Mouse (Mus musculus) hindbrain, embryonic 13.5 days (tissue): ENCODE measurements around the gene Adra2b. TPM values are rescaled to one million over a fixed set of nuclear protein-coding genes. Genes with fewer than 3 reads are reported as not detected.

Experiments
- ATAC-seq: fragments of 200-750 bp; cut with Nextera tagmentation; 2 replicates; pipeline ENCODE4 v1.8.0; 2017; ENCODE audit warnings: moderate TSS enrichment; ENCODE audit not compliant: low FRiP score
- H3K27ac ChIP-seq: fragments of 300-500 bp; sonication (generic); 2 replicates; pipeline ENCODE4 v1.5.1; 2015; ENCODE audit warnings: inconsistent platforms, mild to moderate bottlenecking, moderate library complexity
- H3K27me3 ChIP-seq: fragments of 300-500 bp; sonication (generic); 2 replicates; pipeline ENCODE4 v1.6.1; 2015; ENCODE audit warnings: mild to moderate bottlenecking, inconsistent platforms
- H3K36me3 ChIP-seq: fragments of 300-500 bp; sonication (generic); 2 replicates; pipeline ENCODE4 v1.6.1; 2015; ENCODE audit warnings: mild to moderate bottlenecking, inconsistent platforms
- H3K4me1 ChIP-seq: fragments of 300-500 bp; sonication (generic); replicated peaks from 2 replicates; pipeline ENCODE4 v1.6.1; 2015; ENCODE audit warnings: inconsistent platforms
- H3K4me2 ChIP-seq: fragments of 300-500 bp; sonication (generic); 2 replicates; pipeline ENCODE4 v1.6.1; 2015; ENCODE audit warnings: inconsistent platforms, mild to moderate bottlenecking, moderate library complexity
- H3K4me3 ChIP-seq: fragments of 300-500 bp; sonication (generic); 2 replicates; pipeline ENCODE4 v1.5.1; 2015; ENCODE audit warnings: mild to moderate bottlenecking, inconsistent platforms
- H3K9ac ChIP-seq: fragments of 300-500 bp; sonication (generic); 2 replicates; pipeline ENCODE4 v1.6.1; 2015; ENCODE audit warnings: mild to moderate bottlenecking, inconsistent platforms
- H3K9me3 ChIP-seq: fragments of 300-500 bp; sonication (generic); 2 replicates; pipeline ENCODE4 v1.6.1; 2016; ENCODE audit warnings: inconsistent platforms
- WGBS: fragments of 180-500 bp; shearing (Covaris S2); methylation state at CpG from one replicate; pipeline ENCODE4 v1.1.7; 2015; 5-methylcytosine and 5-hydroxymethylcytosine counted together
- polyA plus RNA-seq: library from polyadenylated mRNA; unstranded; fragments of >200 nt; fragmentation: Nextera tagmentation; extraction: Ambion mirVana; gene quantifications from 2 replicates; pipeline ENCODE4 v1.2.1, GENCODE M21; 2015

Adra2b gene
- polyA plus RNA-seq = 0.47 and 0.55 TPM in 2 replicates

DNA sequence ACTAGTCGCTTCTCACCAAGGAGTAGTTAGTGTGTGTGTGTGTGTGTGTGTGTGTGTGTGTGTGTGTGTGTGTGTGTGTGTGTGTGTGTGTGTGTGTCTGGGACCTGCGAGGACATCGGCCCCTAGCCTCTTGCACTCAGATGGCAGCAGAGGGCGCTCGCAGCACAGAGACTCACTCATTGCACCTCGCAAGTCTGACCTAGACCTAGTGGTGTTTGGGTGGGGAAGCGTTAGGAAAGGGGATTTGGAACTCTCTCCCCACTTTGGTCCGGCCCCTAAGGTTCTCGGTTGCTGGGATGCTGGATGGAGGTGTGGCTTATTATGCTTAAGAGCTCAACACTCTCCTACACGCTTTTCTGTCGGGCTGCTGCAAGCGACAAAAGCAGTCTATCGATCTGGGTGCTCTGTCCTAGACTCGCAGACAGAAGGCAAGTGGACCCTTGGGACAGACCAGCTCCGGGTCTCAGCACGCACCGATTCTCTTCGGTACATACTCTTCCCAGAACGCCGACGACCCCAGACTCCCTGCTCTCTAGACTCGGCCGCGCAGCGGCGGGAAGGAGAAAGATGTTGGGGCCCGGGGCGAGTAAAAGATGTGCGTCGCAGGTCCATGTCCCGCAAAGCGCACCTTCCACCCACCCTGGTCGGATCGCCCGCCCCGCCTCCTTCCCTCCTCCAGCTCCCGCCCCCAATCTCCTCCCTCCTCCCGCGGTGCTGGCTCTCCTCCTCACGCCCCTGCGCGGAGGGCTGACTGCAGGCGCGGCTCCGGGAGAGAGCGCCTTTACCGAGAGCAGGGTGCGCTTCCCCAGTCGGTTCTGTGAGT is at the start of gene Adra2b:
TSS of gene Adra2b (plus strand) at position 750 of the 823 bp plus-strand sequence.
- no peaks in the 10 kb centered on the region for H3K9me3 ChIP-seq
- peaks cover 18% of the 10 kb centered on the region for H3K4me1 ChIP-seq
- peak; percentile 79 for ATAC-seq
- H3K27ac ChIP-seq = no peak within 1 kb of the TSS
- peak within 1 kb of the TSS; percentile 45 for H3K4me3 ChIP-seq
- peak within 1 kb of the TSS; percentile 65 for H3K9ac ChIP-seq
- peaks cover 88% of the 10 kb centered on the region for H3K27me3 ChIP-seq
- WGBS = 0% methylated on average over 46 of the region's 49 CpGs
- no peaks in the 10 kb centered on the region for H3K36me3 ChIP-seq
- peak within 1 kb of the TSS; percentile 75 for H3K4me2 ChIP-seq

DNA sequence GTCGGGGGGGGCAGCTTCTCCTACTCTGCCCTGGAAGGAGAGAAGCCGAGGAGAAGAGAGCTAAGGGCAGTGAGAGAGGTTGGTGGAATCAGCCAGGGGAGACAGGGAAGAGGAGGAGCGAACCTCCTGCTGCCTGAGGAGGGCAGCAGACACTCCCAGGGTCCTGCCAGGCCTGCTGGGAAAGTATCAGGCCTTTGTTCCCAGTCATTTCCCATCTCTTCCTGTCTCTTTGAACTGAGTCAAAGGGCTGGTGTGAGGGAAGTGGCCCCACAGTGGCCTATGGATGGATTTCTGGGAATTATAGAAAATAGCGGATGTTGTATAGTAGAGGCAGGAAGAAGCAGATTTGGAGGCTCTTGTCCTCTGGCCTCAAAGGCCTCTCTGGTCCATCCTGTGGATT is 49.1 kb upstream of the Adra2b start:
- Histone ChIP-seq H3K9me3 (no peaks in the 10 kb centered on the region), H3K4me2 (no peak overlapping the region), H3K9ac (no peak overlapping the region), H3K4me1 (no peaks in the 10 kb centered on the region), H3K4me3 (no peak overlapping the region), H3K27me3 (no peaks in the 10 kb centered on the region), H3K27ac (no peak overlapping the region), H3K36me3 (no peaks in the 10 kb centered on the region)
- ATAC-seq = no peak
- 61% methylated on average over 4 of the region's 4 CpGs for WGBS

DNA sequence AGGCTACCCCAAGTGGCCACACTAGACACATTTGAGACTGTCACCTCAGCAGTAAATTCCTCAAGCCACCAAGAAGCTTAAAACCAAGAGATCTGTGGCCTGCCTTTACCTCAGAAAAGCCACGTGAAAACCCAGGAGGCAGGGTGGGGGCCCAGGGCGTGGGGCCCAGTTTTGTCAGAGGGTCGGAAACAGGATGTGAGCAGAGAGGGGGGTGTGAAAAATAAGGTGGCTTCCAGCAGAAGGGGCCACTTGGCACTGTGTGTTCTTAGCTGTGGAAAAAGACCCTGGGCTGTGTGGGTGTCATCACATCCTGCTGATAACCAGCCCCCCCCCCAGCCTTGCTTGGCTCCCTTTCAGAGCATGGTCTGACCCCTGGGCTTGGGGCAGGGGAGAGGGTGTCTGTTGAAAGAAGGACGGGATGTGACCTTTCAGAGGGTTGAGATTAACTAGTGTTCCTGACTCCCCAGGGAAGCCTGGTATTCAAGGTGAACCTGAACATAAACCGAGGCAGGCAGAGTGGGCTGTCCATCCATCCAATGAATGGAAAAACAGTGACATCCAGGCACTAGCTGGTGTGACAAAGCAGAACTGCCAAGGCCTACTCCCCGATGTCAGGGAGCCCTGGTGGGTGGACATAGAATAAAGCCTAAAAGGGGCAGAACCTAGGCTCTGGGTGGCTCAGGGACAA is 48.4 kb upstream of the Adra2b start:
- Histone ChIP-seq H3K4me2 (no peak overlapping the region), H3K9ac (no peak overlapping the region), H3K4me1 (no peaks in the 10 kb centered on the region), H3K27ac (no peak overlapping the region; the same call in 1 of the 2 replicates), H3K27me3 (no peaks in the 10 kb centered on the region), H3K9me3 (no peaks in the 10 kb centered on the region), H3K36me3 (no peaks in the 10 kb centered on the region), H3K4me3 (no peak overlapping the region)
- WGBS = 82% methylated on average over 6 of the region's 6 CpGs
- no peak for ATAC-seq

DNA sequence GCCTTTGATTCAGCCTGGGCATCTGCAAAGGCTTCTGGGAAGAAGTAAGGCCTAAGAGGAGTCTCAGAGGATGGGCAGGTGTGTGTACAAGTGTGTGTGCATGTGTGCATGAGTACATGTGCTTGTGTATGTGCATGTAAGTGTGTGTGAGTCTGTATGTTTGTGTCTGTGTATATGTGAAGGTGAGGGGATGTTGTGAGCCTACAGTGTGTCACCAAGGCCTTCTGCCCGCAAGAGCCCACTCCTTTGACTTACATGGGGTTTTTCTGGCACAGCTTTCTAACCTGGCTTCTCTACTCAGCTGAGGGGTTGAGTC is 47.9 kb upstream of the Adra2b start:
- no peaks in the 10 kb centered on the region for H3K27me3 ChIP-seq
- H3K4me3 ChIP-seq = no peak overlapping the region
- no peak overlapping the region for H3K9ac ChIP-seq
- H3K9me3 ChIP-seq = no peaks in the 10 kb centered on the region
- H3K36me3 ChIP-seq = no peaks in the 10 kb centered on the region
- no peaks in the 10 kb centered on the region for H3K4me1 ChIP-seq
- H3K4me2 ChIP-seq = no peak overlapping the region
- no peak overlapping the region; the same call in 1 of the 2 replicates for H3K27ac ChIP-seq
- WGBS = 95% methylated on average over 1 of the region's 1 CpGs
- no peak for ATAC-seq

DNA sequence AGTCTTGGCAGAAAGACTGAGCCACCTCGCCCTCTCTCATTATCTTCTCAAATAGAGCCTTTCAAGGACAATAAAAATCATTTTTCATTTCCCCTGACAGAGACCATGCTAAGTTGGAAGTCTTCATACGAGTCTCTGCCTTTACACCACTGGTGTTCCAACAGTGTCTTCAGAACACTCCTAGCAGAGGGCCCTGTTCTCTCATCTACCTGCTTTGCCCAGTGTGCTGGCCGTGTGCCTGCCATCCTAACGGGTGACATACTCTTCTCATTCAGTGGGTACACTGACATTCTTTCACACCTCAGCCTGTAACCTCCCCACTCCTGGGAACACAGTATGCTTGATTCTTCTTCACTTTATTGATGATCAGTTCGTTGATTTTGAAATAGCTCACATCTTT is 46.6 kb upstream of the Adra2b start:
- Histone ChIP-seq H3K4me3 (no peak overlapping the region), H3K9me3 (no peaks in the 10 kb centered on the region), H3K4me2 (no peak overlapping the region), H3K36me3 (no peaks in the 10 kb centered on the region), H3K27me3 (no peaks in the 10 kb centered on the region), H3K4me1 (no peaks in the 10 kb centered on the region), H3K9ac (no peak overlapping the region), H3K27ac (no peak overlapping the region)
- WGBS = 75% methylated on average over 5 of the region's 5 CpGs
- ATAC-seq = no peak

DNA sequence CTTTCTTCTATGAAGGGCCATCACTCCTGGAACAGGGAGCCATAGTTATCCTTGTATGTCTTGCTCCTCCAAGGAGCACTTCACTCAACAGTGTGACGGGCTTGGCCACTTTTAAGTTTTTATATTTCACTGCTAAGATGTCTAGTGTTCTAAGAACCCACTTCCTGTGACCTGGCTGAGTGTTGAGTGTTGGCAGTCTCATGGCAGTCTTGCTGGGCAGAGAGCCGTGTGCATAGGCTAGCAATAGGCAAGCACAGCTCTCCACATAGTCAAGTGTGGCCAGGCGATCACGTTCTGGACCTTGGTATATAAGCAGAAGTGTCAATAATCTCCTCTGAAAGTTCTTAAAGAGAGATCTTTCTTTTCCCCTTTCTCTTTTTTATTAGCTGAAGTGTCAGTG is 44.9 kb upstream of the Adra2b start:
- no peaks in the 10 kb centered on the region for H3K4me1 ChIP-seq
- no peak overlapping the region for H3K9ac ChIP-seq
- no peak overlapping the region for H3K4me2 ChIP-seq
- ATAC-seq = no peak
- no peak overlapping the region for H3K4me3 ChIP-seq
- no peaks in the 10 kb centered on the region for H3K9me3 ChIP-seq
- no peaks in the 10 kb centered on the region for H3K36me3 ChIP-seq
- no peaks in the 10 kb centered on the region for H3K27me3 ChIP-seq
- no peak overlapping the region for H3K27ac ChIP-seq
- WGBS = 90% methylated on average over 4 of the region's 4 CpGs

DNA sequence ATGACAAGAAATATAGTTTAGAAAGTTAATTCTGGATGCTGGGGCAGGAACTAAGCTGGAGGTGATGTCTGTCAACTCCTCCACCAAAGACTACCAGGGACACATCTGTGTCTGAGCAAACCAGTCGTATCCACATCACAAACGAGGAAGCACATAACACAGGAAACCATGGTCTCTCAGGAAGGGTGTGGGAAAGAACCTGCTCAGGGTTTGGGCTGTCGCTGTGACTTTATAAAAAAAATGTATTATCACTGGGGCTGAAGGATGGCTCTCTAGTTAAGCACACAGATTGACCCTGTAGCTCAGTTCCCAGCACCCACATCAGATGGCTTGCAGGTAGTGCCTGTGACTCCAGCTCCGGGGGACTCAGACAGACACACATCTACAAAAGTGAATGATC is 43.9 kb upstream of the Adra2b start:
- no peaks in the 10 kb centered on the region for H3K36me3 ChIP-seq
- H3K9me3 ChIP-seq = no peaks in the 10 kb centered on the region
- H3K4me1 ChIP-seq = no peaks in the 10 kb centered on the region
- H3K4me2 ChIP-seq = no peak overlapping the region
- ATAC-seq = no peak
- H3K4me3 ChIP-seq = no peak overlapping the region
- no peak overlapping the region for H3K27ac ChIP-seq
- no peak overlapping the region for H3K9ac ChIP-seq
- 79% methylated on average over 4 of the region's 4 CpGs for WGBS
- no peaks in the 10 kb centered on the region for H3K27me3 ChIP-seq

DNA sequence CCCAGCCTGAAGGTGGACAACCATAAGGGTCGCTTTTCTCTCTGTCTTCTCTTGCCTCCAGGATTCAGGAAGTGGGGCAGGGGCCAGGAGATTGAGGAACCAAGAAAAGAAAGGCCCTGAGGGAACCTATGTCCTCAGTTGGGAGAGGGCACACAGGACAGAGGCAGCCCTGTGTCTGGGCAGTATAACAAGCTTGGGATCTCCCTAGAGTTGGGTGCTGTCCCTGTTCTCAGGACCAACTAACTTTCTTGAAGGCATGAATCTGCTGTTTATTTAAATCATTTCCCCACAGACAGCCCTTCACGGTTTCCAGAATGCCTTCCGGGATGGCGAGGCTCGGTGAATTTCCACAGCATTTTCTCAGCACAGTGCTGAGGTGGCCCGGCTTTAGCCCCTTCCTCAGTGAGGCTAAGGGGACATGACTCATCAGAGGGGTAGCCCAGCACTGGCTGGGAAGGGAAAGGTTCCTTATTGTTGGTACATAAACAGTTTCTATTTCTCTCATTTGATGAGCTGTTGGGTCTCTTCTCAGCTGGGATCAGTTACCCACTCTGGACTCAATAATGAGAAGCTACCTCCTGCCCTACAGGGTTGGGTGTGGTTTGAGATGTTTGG is 40.2 kb upstream of the Adra2b start:
- Histone ChIP-seq H3K4me3 (no peak overlapping the region), H3K4me2 (no peak overlapping the region), H3K4me1 (no peaks in the 10 kb centered on the region), H3K36me3 (no peaks in the 10 kb centered on the region), H3K9me3 (no peaks in the 10 kb centered on the region), H3K27me3 (no peaks in the 10 kb centered on the region), H3K27ac (no peak overlapping the region), H3K9ac (no peak overlapping the region)
- WGBS = 80% methylated on average over 6 of the region's 6 CpGs
- ATAC-seq = no peak

DNA sequence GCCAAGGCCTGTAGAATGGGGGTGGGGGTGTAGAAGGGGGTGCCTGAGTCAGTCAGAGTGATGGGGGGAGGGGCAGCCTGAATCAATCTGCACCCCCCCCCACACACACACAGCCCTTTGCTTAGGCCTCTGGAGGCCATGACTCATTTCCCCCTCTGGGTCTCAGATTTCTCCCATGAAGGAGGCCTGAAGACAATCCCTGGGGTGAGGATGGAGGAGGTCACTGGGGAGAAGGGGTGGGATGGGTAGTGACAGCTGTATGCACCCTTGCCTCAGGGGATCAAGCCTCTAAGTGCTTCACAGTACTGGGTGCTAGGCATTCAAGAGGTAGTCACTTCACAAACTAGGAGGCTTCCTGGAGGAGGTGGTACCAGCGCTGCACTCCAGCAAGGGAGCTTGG is 39.3 kb upstream of the Adra2b start:
- no peaks in the 10 kb centered on the region for H3K27me3 ChIP-seq
- H3K4me2 ChIP-seq = no peak overlapping the region
- no peak overlapping the region for H3K9ac ChIP-seq
- H3K27ac ChIP-seq = no peak overlapping the region
- 91% methylated on average over 1 of the region's 1 CpGs for WGBS
- H3K4me3 ChIP-seq = no peak overlapping the region
- no peaks in the 10 kb centered on the region for H3K4me1 ChIP-seq
- ATAC-seq = no peak
- no peaks in the 10 kb centered on the region for H3K9me3 ChIP-seq
- no peaks in the 10 kb centered on the region for H3K36me3 ChIP-seq

DNA sequence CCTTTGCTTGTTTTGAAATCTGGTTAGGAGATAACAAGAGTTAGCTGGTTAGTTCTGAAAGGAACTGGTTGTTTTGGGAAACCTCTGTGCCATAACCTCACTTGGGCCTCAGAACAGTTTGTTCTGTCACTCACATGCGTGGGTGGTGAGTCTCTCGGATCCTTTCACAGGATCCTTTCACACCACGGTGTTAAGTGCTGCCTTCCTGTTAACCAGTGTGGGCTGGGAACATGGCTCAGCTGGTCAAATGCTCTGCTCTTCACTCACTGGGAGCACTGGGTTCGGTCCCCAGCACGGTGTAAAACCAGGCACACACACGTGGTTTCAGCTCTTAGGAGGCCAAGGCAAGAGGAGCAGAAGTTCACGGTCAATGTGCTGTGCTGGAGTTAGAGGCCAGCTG is 38.6 kb upstream of the Adra2b start:
- ATAC-seq = no peak
- Histone ChIP-seq H3K4me2 (no peak overlapping the region), H3K4me3 (no peak overlapping the region), H3K4me1 (no peaks in the 10 kb centered on the region), H3K27ac (no peak overlapping the region), H3K27me3 (no peaks in the 10 kb centered on the region), H3K36me3 (no peaks in the 10 kb centered on the region), H3K9me3 (no peaks in the 10 kb centered on the region), H3K9ac (no peak overlapping the region)
- WGBS = 77% methylated on average over 7 of the region's 7 CpGs

DNA sequence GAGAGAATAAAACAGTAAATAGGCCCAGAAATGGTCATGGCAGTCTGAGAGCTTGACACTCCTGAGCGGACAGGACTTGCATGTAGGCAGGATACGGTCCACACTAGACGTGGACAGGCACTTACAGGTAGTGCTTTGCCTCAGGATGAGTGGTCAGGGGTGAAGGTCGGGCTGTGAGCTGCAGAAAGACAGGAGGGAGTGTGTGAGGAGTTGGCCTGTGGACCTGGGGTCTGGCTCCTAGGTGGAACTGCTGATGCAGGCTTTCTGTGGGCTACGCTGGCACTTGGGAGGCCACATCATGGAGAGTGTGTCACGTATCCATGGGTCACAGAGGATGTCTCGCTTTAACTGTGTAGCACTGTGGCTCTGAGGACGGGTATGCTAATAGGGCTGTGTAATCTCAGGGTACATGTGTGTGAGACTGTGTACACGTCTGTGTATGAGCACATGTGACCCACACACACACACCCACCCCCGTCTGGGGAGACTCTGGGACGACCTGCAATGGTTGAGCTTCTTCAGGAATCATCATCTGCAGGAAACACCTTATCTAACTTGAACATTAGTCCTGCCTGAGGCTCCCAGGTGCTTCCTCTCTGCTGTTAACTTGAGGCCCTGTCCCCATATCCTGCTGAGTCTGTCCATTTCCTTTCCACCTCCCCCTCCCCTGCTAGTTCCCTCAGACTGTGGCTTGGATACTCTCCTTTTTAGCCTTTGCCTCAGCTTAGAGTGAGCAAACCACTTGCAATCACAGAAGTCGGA is 34.7 kb upstream of the Adra2b start:
- no peak overlapping the region for H3K4me2 ChIP-seq
- H3K9ac ChIP-seq = no peak overlapping the region
- no peaks in the 10 kb centered on the region for H3K4me1 ChIP-seq
- no peaks in the 10 kb centered on the region for H3K9me3 ChIP-seq
- WGBS = 77% methylated on average over 12 of the region's 12 CpGs
- ATAC-seq = no peak
- H3K27me3 ChIP-seq = 0 out of 2 replicates have a peak, but pooled peaks cover 12% of the 10 kb centered on the region
- H3K36me3 ChIP-seq = no peaks in the 10 kb centered on the region
- no peak overlapping the region for H3K4me3 ChIP-seq
- H3K27ac ChIP-seq = no peak overlapping the region
